ENCODE assay signal across 20 mouse cellular contexts in genomic region chr12:9024736-9025135, GRCm38 (mm10). TPM values are rescaled to one million over a fixed set of nuclear protein-coding genes. Genes with fewer than 3 reads are reported as not detected.
DNase-seq lines count a peak whose midpoint lies in the region; ATAC-seq and TF ChIP-seq lines count a peak whose summit lies in the region.
"Had no signal": no experiment of that assay in that cellular context is flagged by ENCODE, and none has a peak within 500 bp of the region (broad histone marks: within the 10 kb centered on the region; RNA-seq: fewer than 3 reads in every experiment).

No protein-coding gene starts in this region.

- TF ChIP-seq CTCF in heart, postnatal 0 days (IDR thresholded peaks at IDR 0.05; ENCODE audit: low read depth), result no peak

- H3K36me3 ChIP-seq in ES-E14 (ENCODE audit: control insufficient read depth, insufficient read depth, low read length, poor library complexity, severe bottlenecking), result peaks cover 5% of the 10 kb centered on the region; the same call in 1 of the 2 replicates
- peaks cover 4% of the 10 kb centered on the region; the same call in 1 of the 2 replicates for H3K36me3 ChIP-seq in heart, embryonic 13.5 days
- H3K36me3 ChIP-seq in heart, postnatal 0 days (replicated peaks; ENCODE audit: control insufficient read depth, insufficient read depth, low read length), result no peaks in the 10 kb centered on the region
- H3K36me3 ChIP-seq: intestine, embryonic 15.5 days had no signal

- 45% methylated on average over 13 of the region's 13 CpGs for WGBS in heart, embryonic 13.5 days
- 32% methylated on average over 13 of the region's 13 CpGs for WGBS in heart, postnatal 0 days

- in situ Hi-C loops in ES-E14 (cut with MboI; ENCODE audit: low sequenced_read_pairs in 2 of 2, unreplicated experiment in 2 of 2), result loop anchor here in 1 of 2 experiments (25.0 kb wide), 1 partner anchor 262 kb away; the partner anchor contains the start of gene Sdc1

- no peak overlapping the region for H3K27ac ChIP-seq in ES-E14 (ENCODE audit: insufficient read depth, low read depth, low read length, poor library complexity, severe bottlenecking)
- no peak overlapping the region; the same call in 1 of the 2 replicates for H3K27ac ChIP-seq in heart, embryonic 13.5 days (replicated peaks)
- no peak overlapping the region for H3K27ac ChIP-seq in heart, postnatal 0 days (ENCODE audit: low read depth)
- H3K27ac ChIP-seq: embryonic facial prominence, embryonic 12.5 days; forebrain, embryonic 15.5 days; hindbrain, embryonic 10.5 days; hindbrain, embryonic 14.5 days; intestine, embryonic 15.5 days had no signal

- no peak; the same call in 1 of the 2 replicates for TF ChIP-seq EP300 in heart, postnatal 0 days (IDR thresholded peaks at IDR 0.05; ENCODE audit: low read depth)

- DNase-seq in ES-E14 (ENCODE audit: low read depth, low spot score) (no peak), ZHBTc4 (ENCODE audit: low read depth, low spot score) (peak; percentile 9)
- DNase-seq in heart, postnatal 0 days (ENCODE audit: low spot score), result peak; percentile 47
- no peak for DNase-seq in thymus, postnatal 36 days
- DNase-seq in lung, postnatal 36 days, result no peak
- DNase-seq in urinary bladder, postnatal 4 days (ENCODE audit: low spot score in 2 of 2), result no peak
- no peak for DNase-seq in gastrocnemius, postnatal 4 days (ENCODE audit: low spot score in 2 of 2)
- DNase-seq: adrenal gland, postnatal 14 days; cerebellum, adult 11-12 months; cerebellum, adult 9-10 months; cerebellum, postnatal 25 days; gastrocnemius, postnatal 10 days; kidney, adult 18-20 months had no signal

- no peaks in the 10 kb centered on the region for H3K27me3 ChIP-seq in heart, embryonic 13.5 days (replicated peaks)
- H3K27me3 ChIP-seq in heart, postnatal 0 days (ENCODE audit: control insufficient read depth, insufficient read depth, low read length), result no peaks in the 10 kb centered on the region
- H3K27me3 ChIP-seq: embryonic facial prominence, embryonic 12.5 days; forebrain, embryonic 15.5 days; intestine, embryonic 15.5 days had no signal

- peak overlapping the region; percentile 32; the same call in 1 of the 2 replicates for H3K9ac ChIP-seq in ES-E14 (ENCODE audit: insufficient read depth, low read depth, low read length, poor library complexity, severe bottlenecking)
- H3K9ac ChIP-seq in heart, embryonic 13.5 days, result peak overlapping the region; percentile 25; the same call in 1 of the 2 replicates
- H3K9ac ChIP-seq in heart, postnatal 0 days (replicated peaks; ENCODE audit: low read depth, low read length), result no peak overlapping the region
- H3K9ac ChIP-seq: embryonic facial prominence, embryonic 12.5 days; forebrain, embryonic 15.5 days; hindbrain, embryonic 14.5 days; intestine, embryonic 15.5 days had no signal

- H3K9me3 ChIP-seq in ES-E14 (ENCODE audit: control insufficient read depth, insufficient read depth, low read depth, low read length), result no peaks in the 10 kb centered on the region
- no peaks in the 10 kb centered on the region for H3K9me3 ChIP-seq in heart, embryonic 13.5 days
- no peaks in the 10 kb centered on the region for H3K9me3 ChIP-seq in heart, postnatal 0 days (replicated peaks; ENCODE audit: control insufficient read depth, low read length)
- H3K9me3 ChIP-seq: embryonic facial prominence, embryonic 12.5 days; forebrain, embryonic 15.5 days; hindbrain, embryonic 10.5 days; intestine, embryonic 15.5 days had no signal

- peak overlapping the region; percentile 28; the same call in 1 of the 2 replicates for H3K4me2 ChIP-seq in heart, embryonic 13.5 days
- no peak overlapping the region for H3K4me2 ChIP-seq in heart, postnatal 0 days (ENCODE audit: low read depth, low read length)
- H3K4me2 ChIP-seq: embryonic facial prominence, embryonic 12.5 days; forebrain, embryonic 15.5 days; hindbrain, embryonic 14.5 days; intestine, embryonic 15.5 days had no signal

- ATAC-seq in heart, embryonic 13.5 days (ENCODE audit: extremely low read depth, insufficient number of reproducible peaks, low FRiP score, low TSS enrichment), result no peak
- ATAC-seq in heart, postnatal 0 days (ENCODE audit: insufficient read depth, low read depth), result peak; percentile 74
- ATAC-seq: activated CD4-positive, CD25-positive, alpha-beta regulatory T cell, adult 4 months; forebrain, embryonic 15.5 days; intestine, embryonic 15.5 days had no signal

- H3K4me1 ChIP-seq in ES-E14 (ENCODE audit: control insufficient read depth in 2 of 2, insufficient read depth in 2 of 2, low read length in 2 of 2, poor library complexity in 1 of 2), result peaks cover 0 to 2% of the 10 kb centered on the region in 2 experiments; a peak in 2 of 4 replicates
- H3K4me1 ChIP-seq in heart, embryonic 13.5 days, result peaks cover 3% of the 10 kb centered on the region; the same call in 1 of the 2 replicates
- no peaks in the 10 kb centered on the region for H3K4me1 ChIP-seq in heart, postnatal 0 days (ENCODE audit: control insufficient read depth, insufficient read depth)
- H3K4me1 ChIP-seq: forebrain, embryonic 15.5 days; hindbrain, embryonic 10.5 days; intestine, embryonic 15.5 days had no signal

- no peak overlapping the region for H3K4me3 ChIP-seq in ES-E14 (ENCODE audit: insufficient read depth in 1 of 2, low read depth in 1 of 2, low read length in 2 of 2, poor library complexity in 1 of 2, severe bottlenecking in 1 of 2)
- H3K4me3 ChIP-seq in heart, embryonic 13.5 days, result no peak overlapping the region
- no peak overlapping the region for H3K4me3 ChIP-seq in heart, postnatal 0 days (ENCODE audit: low read depth, low read length)
- H3K4me3 ChIP-seq: embryonic facial prominence, embryonic 12.5 days; forebrain, embryonic 15.5 days; hindbrain, embryonic 10.5 days; intestine, embryonic 15.5 days had no signal

TF ChIP-seq in ES-E14, 5 proteins besides CTCF, POLR2A, EP300 and RAD21:
- no peak for TF ChIP-seq HCFC1 (IDR thresholded peaks at IDR 0.05; ENCODE audit: borderline replicate concordance, insufficient read depth, low read length)
- no peak for TF ChIP-seq MAFK (IDR thresholded peaks at IDR 0.05; ENCODE audit: insufficient read depth, low read depth, low read length)
- TF ChIP-seq CHD2 (IDR thresholded peaks at IDR 0.05; ENCODE audit: low read depth, low read length), result no peak

RNA-seq across cellular contexts. Expression of gene Ttc32, which starts 5.1 kb away (rescaled TPM):
- total RNA-seq in ES-E14 (2012; rRNA removed), result 4.7 and 6.7 TPM in 2 replicates
- polyA plus RNA-seq in heart, embryonic 13.5 days (2015; fragmentation: Nextera tagmentation; extraction: Ambion mirVana), result 14.9 and 15.3 TPM in 2 replicates
- total RNA-seq in heart, postnatal 0 days (2014; rRNA removed; ENCODE audit: low replicate concordance), result 14.5 and 17.4 TPM in 2 replicates
- polyA plus RNA-seq in heart, postnatal 0 days (2015; fragmentation: Nextera tagmentation; extraction: Ambion mirVana), result 20.9 and 26.2 TPM in 2 replicates
- total RNA-seq in gastrocnemius, postnatal 4 days (2021), result 10 to 100 TPM in 1 of 2 experiments, 1 to 10 TPM in 1; 9.6 to 11.7 TPM

RNA-seq across cellular contexts. Expression of gene Wdr35, which starts 51.0 kb away (rescaled TPM):
- total RNA-seq in ES-E14 (2012; rRNA removed), result 22.3 and 27.1 TPM in 2 replicates
- polyA plus RNA-seq in heart, embryonic 13.5 days (2015; fragmentation: Nextera tagmentation; extraction: Ambion mirVana), result 12.1 and 13.2 TPM in 2 replicates
- 5.5 and 11.1 TPM in 2 replicates for total RNA-seq in heart, postnatal 0 days (2014; rRNA removed; ENCODE audit: low replicate concordance)
- 6.3 and 7.9 TPM in 2 replicates for polyA plus RNA-seq in heart, postnatal 0 days (2015; fragmentation: Nextera tagmentation; extraction: Ambion mirVana)
- 10 to 100 TPM; 14.6 to 17.2 TPM for total RNA-seq in gastrocnemius, postnatal 4 days (2021)

Comparison
In these comparisons a context has a peak if more than half of its experiments do, and no peak if none do; other contexts are left out.
1. DNase-seq: peak in ZHBTc4 (single experiment) and heart, postnatal 0 days (single experiment); none in ES-E14 (single experiment), thymus, postnatal 36 days (0 of 2), lung, postnatal 36 days (single experiment), urinary bladder, postnatal 4 days (0 of 2) and gastrocnemius, postnatal 4 days (0 of 2).